Mouse (Mus musculus): ENCODE results near the gene Cldn12.
A peak's percentile ranks its signal among the peaks of the same experiment; 100 is the strongest.

Gene Cldn12

GRCm38 (mm10) chr5:5514196-5515076 lies at the start of gene Cldn12:
Cldn12 (minus strand) TSS chr5:5514958.
- DNase-seq (ENCODE audit: low spot score in 2 of 2), result peak; percentile 21 to 36

GRCm38 (mm10) chr5:5562435-5562834 lies 47.7 kb upstream of the Cldn12 start:
- no peak for DNase-seq (ENCODE audit: low spot score in 2 of 2)

- no peak for DNase-seq (ENCODE audit: low spot score in 2 of 2)
Measured at GRCm38 (mm10) chr5:5561041-5561706, 46.4 kb upstream of the Cldn12 start.

GRCm38 (mm10) chr5:5559798-5560197 lies 45.0 kb upstream of the Cldn12 start:
- no peak for DNase-seq (ENCODE audit: low spot score in 2 of 2)

- DNase-seq (ENCODE audit: low spot score in 2 of 2), result peak; percentile 73 to 89
Measured at GRCm38 (mm10) chr5:5559079-5559740, 44.5 kb upstream of the Cldn12 start, which contains the start of gene Gtpbp10. Gtpbp10 (minus strand) TSS chr5:5559538.

GRCm38 (mm10) chr5:5551110-5551509 lies 36.4 kb upstream of the Cldn12 start:
- DNase-seq (ENCODE audit: low spot score in 2 of 2), result no peak

GRCm38 (mm10) chr5:5540385-5540784 lies 25.6 kb upstream of the Cldn12 start:
- DNase-seq (ENCODE audit: low spot score in 2 of 2), result no peak

- no peak for DNase-seq (ENCODE audit: low spot score in 2 of 2)
Measured at GRCm38 (mm10) chr5:5539771-5540170, 25.0 kb upstream of the Cldn12 start.

GRCm38 (mm10) chr5:5536131-5536530 lies 21.4 kb upstream of the Cldn12 start:
- DNase-seq (ENCODE audit: low spot score in 2 of 2), result no peak

- no peak for DNase-seq (ENCODE audit: low spot score in 2 of 2)
Measured at GRCm38 (mm10) chr5:5533656-5534420, 19.1 kb upstream of the Cldn12 start.

GRCm38 (mm10) chr5:5515411-5515810 lies 653 bp upstream of the Cldn12 start:
- no peak for DNase-seq (ENCODE audit: low spot score in 2 of 2)

GRCm38 (mm10) chr5:5511401-5511800 lies 3.4 kb downstream of the Cldn12 start:
- no peak for DNase-seq (ENCODE audit: low spot score in 2 of 2)

- no peak for DNase-seq (ENCODE audit: low spot score in 2 of 2)
Measured at GRCm38 (mm10) chr5:5510989-5511388, 3.8 kb downstream of the Cldn12 start.

GRCm38 (mm10) chr5:5510304-5510887 lies 4.4 kb downstream of the Cldn12 start:
- DNase-seq (ENCODE audit: low spot score in 2 of 2), result no peak

- no peak for DNase-seq (ENCODE audit: low spot score in 2 of 2)
Measured at GRCm38 (mm10) chr5:5508231-5508630, 6.5 kb downstream of the Cldn12 start.

- peak in 1 of 2 experiments; percentile 22 for DNase-seq (ENCODE audit: low spot score in 2 of 2)
Measured at GRCm38 (mm10) chr5:5507701-5508225, 7.0 kb downstream of the Cldn12 start.

- DNase-seq (ENCODE audit: low spot score in 2 of 2), result no peak
Measured at GRCm38 (mm10) chr5:5504456-5504855, 10.3 kb downstream of the Cldn12 start.

- DNase-seq (ENCODE audit: low spot score in 2 of 2), result no peak
Measured at GRCm38 (mm10) chr5:5503381-5503780, 11.4 kb downstream of the Cldn12 start.

GRCm38 (mm10) chr5:5501583-5501982 lies 13.2 kb downstream of the Cldn12 start:
- DNase-seq (ENCODE audit: low spot score in 2 of 2), result no peak

- DNase-seq (ENCODE audit: low spot score in 2 of 2), result no peak
Measured at GRCm38 (mm10) chr5:5496393-5496792, 18.4 kb downstream of the Cldn12 start.

GRCm38 (mm10) chr5:5495042-5495441 lies 19.7 kb downstream of the Cldn12 start:
- DNase-seq (ENCODE audit: low spot score in 2 of 2), result no peak
